Mouse (Mus musculus): ENCODE data around the gene Oxsr1. TPM values are rescaled to one million over a fixed set of nuclear protein-coding genes. Genes with fewer than 3 reads are reported as not detected.
"Not testable (repeated sequence)": the region's sequence is repeated elsewhere in the genome, so short reads cannot be mapped to it uniquely, and the experiment has no call there.

Oxsr1 gene
- polyA plus RNA-seq, 1 experiment from 2014 or later, result 18.9 TPM

GRCm38 (mm10) chr9:119239274-119239673 lies 83.0 kb downstream of the Oxsr1 start:
- no peaks in the 10 kb centered on the region for H3K27me3 ChIP-seq (ENCODE audit: control insufficient read depth, insufficient read depth, low read length)
- no peak overlapping the region for H3K4me2 ChIP-seq (replicated peaks; ENCODE audit: low read depth, low read length)
- H3K27ac ChIP-seq (ENCODE audit: low read depth, low read length), result no peak overlapping the region
- no peak overlapping the region for H3K9ac ChIP-seq (ENCODE audit: low read depth, low read length)
- 98% methylated on average over 3 of the region's 3 CpGs for WGBS
- H3K4me1 ChIP-seq (ENCODE audit: control insufficient read depth, insufficient read depth, low read length), result no peaks in the 10 kb centered on the region
- H3K36me3 ChIP-seq (ENCODE audit: control insufficient read depth, insufficient read depth, low read length), result peaks cover 25% of the 10 kb centered on the region; the same call in 1 of the 2 replicates
- no peak for ATAC-seq (ENCODE audit: low FRiP score, low TSS enrichment)
- H3K4me3 ChIP-seq (ENCODE audit: low read length), result no peak overlapping the region
- H3K9me3 ChIP-seq (ENCODE audit: control insufficient read depth, low read length), result no peaks in the 10 kb centered on the region

DNA sequence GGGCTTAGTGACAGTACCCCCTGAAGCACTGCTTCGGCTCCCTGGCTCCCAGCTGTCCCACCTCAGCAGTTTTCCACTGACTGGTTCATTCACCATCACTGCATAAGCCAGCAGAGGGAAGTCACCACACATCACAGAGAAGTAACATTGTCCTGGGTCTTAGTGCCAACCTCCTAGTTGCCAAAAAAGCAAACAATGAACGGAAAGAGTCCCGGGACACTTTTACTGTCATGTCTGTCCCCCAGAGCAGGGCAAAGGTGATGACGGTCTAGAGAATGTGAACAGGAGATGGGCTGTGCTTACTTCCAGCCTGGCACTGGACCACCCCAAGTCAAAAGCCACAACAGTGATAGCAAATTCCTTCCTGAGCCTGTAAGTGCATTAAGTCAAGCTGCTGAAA lies 83.4 kb downstream of the Oxsr1 start:
- no peaks in the 10 kb centered on the region for H3K9me3 ChIP-seq (ENCODE audit: control insufficient read depth, low read length)
- no peaks in the 10 kb centered on the region for H3K4me1 ChIP-seq (ENCODE audit: control insufficient read depth, insufficient read depth, low read length)
- no peaks in the 10 kb centered on the region for H3K27me3 ChIP-seq (ENCODE audit: control insufficient read depth, insufficient read depth, low read length)
- no peak overlapping the region for H3K4me3 ChIP-seq (ENCODE audit: low read length)
- no peak overlapping the region for H3K27ac ChIP-seq (ENCODE audit: low read depth, low read length)
- ATAC-seq (ENCODE audit: low FRiP score, low TSS enrichment), result no peak
- peaks cover 25% of the 10 kb centered on the region; the same call in 1 of the 2 replicates for H3K36me3 ChIP-seq (ENCODE audit: control insufficient read depth, insufficient read depth, low read length)
- 85% methylated on average over 4 of the region's 4 CpGs for WGBS
- H3K9ac ChIP-seq (ENCODE audit: low read depth, low read length), result no peak overlapping the region
- no peak overlapping the region for H3K4me2 ChIP-seq (replicated peaks; ENCODE audit: low read depth, low read length)

- no peak overlapping the region for H3K4me3 ChIP-seq (ENCODE audit: low read length)
- H3K4me2 ChIP-seq (replicated peaks; ENCODE audit: low read depth, low read length), result no peak overlapping the region
- H3K9me3 ChIP-seq (ENCODE audit: control insufficient read depth, low read length), result no peaks in the 10 kb centered on the region
- H3K9ac ChIP-seq (ENCODE audit: low read depth, low read length), result no peak overlapping the region
- no peaks in the 10 kb centered on the region for H3K36me3 ChIP-seq (ENCODE audit: control insufficient read depth, insufficient read depth, low read length)
- no peak for ATAC-seq (ENCODE audit: low FRiP score, low TSS enrichment)
- H3K27me3 ChIP-seq (ENCODE audit: control insufficient read depth, insufficient read depth, low read length), result no peaks in the 10 kb centered on the region
- no peaks in the 10 kb centered on the region for H3K4me1 ChIP-seq (ENCODE audit: control insufficient read depth, insufficient read depth, low read length)
- WGBS, result 88% methylated on average over 7 of the region's 7 CpGs
- no peak overlapping the region for H3K27ac ChIP-seq (ENCODE audit: low read depth, low read length)
These were observed 90.7 kb downstream of the Oxsr1 start for GRCm38 (mm10) chr9:119231552-119231951.

GRCm38 (mm10) chr9:119230829-119231228 lies 91.4 kb downstream of the Oxsr1 start:
- no peak overlapping the region for H3K4me2 ChIP-seq (replicated peaks; ENCODE audit: low read depth, low read length)
- H3K27ac ChIP-seq (ENCODE audit: low read depth, low read length), result no peak overlapping the region
- H3K36me3 ChIP-seq (ENCODE audit: control insufficient read depth, insufficient read depth, low read length), result no peaks in the 10 kb centered on the region; the same call in 1 of the 2 replicates
- 80% methylated on average over 2 of the region's 2 CpGs for WGBS
- H3K4me1 ChIP-seq (ENCODE audit: control insufficient read depth, insufficient read depth, low read length), result no peaks in the 10 kb centered on the region
- no peaks in the 10 kb centered on the region for H3K9me3 ChIP-seq (ENCODE audit: control insufficient read depth, low read length)
- ATAC-seq (ENCODE audit: low FRiP score, low TSS enrichment), result no peak
- H3K9ac ChIP-seq (ENCODE audit: low read depth, low read length), result no peak overlapping the region
- no peak overlapping the region for H3K4me3 ChIP-seq (ENCODE audit: low read length)
- no peaks in the 10 kb centered on the region for H3K27me3 ChIP-seq (ENCODE audit: control insufficient read depth, insufficient read depth, low read length)

GRCm38 (mm10) chr9:119220249-119220648 lies 102.0 kb downstream of the Oxsr1 start:
- WGBS, result 86% methylated on average over 4 of the region's 4 CpGs
- Histone ChIP-seq H3K36me3 (ENCODE audit: control insufficient read depth, insufficient read depth, low read length) (no peaks in the 10 kb centered on the region; the same call in 1 of the 2 replicates), H3K4me2 (replicated peaks; ENCODE audit: low read depth, low read length) (no peak overlapping the region), H3K9ac (ENCODE audit: low read depth, low read length) (no peak overlapping the region), H3K4me1 (ENCODE audit: control insufficient read depth, insufficient read depth, low read length) (no peaks in the 10 kb centered on the region), H3K27ac (ENCODE audit: low read depth, low read length) (no peak overlapping the region), H3K9me3 (ENCODE audit: control insufficient read depth, low read length) (peaks cover 4% of the 10 kb centered on the region; the same call in 1 of the 2 replicates), H3K27me3 (ENCODE audit: control insufficient read depth, insufficient read depth, low read length) (no peaks in the 10 kb centered on the region), H3K4me3 (ENCODE audit: low read length) (no peak overlapping the region)
- no peak for ATAC-seq (ENCODE audit: low FRiP score, low TSS enrichment)

GRCm38 (mm10) chr9:119219667-119220066 lies 102.6 kb downstream of the Oxsr1 start:
- Histone ChIP-seq H3K9ac (ENCODE audit: low read depth, low read length) (no peak overlapping the region), H3K9me3 (ENCODE audit: control insufficient read depth, low read length) (peaks cover 4% of the 10 kb centered on the region; the same call in 1 of the 2 replicates), H3K4me2 (replicated peaks; ENCODE audit: low read depth, low read length) (no peak overlapping the region), H3K4me1 (ENCODE audit: control insufficient read depth, insufficient read depth, low read length) (no peaks in the 10 kb centered on the region), H3K4me3 (ENCODE audit: low read length) (no peak overlapping the region), H3K27me3 (ENCODE audit: control insufficient read depth, insufficient read depth, low read length) (no peaks in the 10 kb centered on the region), H3K36me3 (ENCODE audit: control insufficient read depth, insufficient read depth, low read length) (no peaks in the 10 kb centered on the region), H3K27ac (ENCODE audit: low read depth, low read length) (no peak overlapping the region)
- WGBS, result 80% methylated on average over 2 of the region's 2 CpGs
- ATAC-seq (ENCODE audit: low FRiP score, low TSS enrichment), result no peak

DNA sequence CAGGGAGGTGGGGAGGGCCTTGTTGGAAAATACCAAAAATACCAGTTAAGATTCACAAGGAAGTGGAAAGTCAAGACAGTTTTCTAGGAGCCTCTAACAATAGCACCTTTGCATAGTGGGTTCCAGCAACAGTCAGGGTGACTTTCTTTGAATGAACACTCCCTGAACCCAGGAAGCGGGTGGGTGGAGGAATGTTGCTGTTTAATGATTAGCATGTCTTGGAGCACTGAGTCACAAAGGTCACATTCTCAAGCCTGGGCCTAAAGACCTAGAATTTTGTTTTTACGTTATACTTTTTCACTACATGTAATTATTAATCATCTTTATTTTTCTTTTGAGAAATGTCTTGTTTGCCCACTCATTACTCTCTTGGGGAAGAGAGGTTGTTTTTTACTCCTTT lies 106.9 kb downstream of the Oxsr1 start:
- not testable (repeated sequence) for ATAC-seq (ENCODE audit: low FRiP score, low TSS enrichment); H3K9ac ChIP-seq (ENCODE audit: low read depth, low read length); H3K4me3 ChIP-seq (ENCODE audit: low read length); H3K4me2 ChIP-seq (replicated peaks; ENCODE audit: low read depth, low read length); H3K4me1 ChIP-seq (ENCODE audit: control insufficient read depth, insufficient read depth, low read length); H3K9me3 ChIP-seq (ENCODE audit: control insufficient read depth, low read length); H3K27ac ChIP-seq (ENCODE audit: low read depth, low read length); H3K27me3 ChIP-seq (ENCODE audit: control insufficient read depth, insufficient read depth, low read length); H3K36me3 ChIP-seq (ENCODE audit: control insufficient read depth, insufficient read depth, low read length)
- 76% methylated on average over 2 of the region's 2 CpGs for WGBS

DNA sequence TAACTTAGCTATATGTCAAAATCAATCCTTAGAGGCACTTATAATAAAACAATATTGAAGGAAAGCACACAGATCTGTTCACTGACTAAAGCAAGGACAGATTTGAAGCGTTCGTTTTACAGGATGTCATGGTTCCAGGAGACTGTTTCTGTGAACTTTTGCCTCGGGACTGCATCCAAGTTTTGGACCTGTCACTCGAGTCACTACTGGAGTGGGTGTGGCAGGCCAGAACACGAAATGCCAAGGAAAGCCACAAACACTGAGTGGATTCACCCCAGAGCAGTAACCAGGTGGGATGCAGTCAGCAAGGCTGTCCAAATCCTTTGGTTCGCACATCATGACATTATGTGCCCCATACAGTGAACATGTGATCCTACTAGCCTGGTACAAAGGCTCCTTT lies 107.6 kb downstream of the Oxsr1 start:
- Histone ChIP-seq H3K27me3 (ENCODE audit: control insufficient read depth, insufficient read depth, low read length) (no peaks in the 10 kb centered on the region), H3K36me3 (ENCODE audit: control insufficient read depth, insufficient read depth, low read length) (no peaks in the 10 kb centered on the region), H3K4me1 (ENCODE audit: control insufficient read depth, insufficient read depth, low read length) (no peaks in the 10 kb centered on the region), H3K9ac (ENCODE audit: low read depth, low read length) (no peak overlapping the region), H3K9me3 (ENCODE audit: control insufficient read depth, low read length) (peaks cover 4% of the 10 kb centered on the region; the same call in 1 of the 2 replicates), H3K4me2 (replicated peaks; ENCODE audit: low read depth, low read length) (no peak overlapping the region), H3K27ac (ENCODE audit: low read depth, low read length) (no peak overlapping the region), H3K4me3 (ENCODE audit: low read length) (no peak overlapping the region)
- WGBS, result 88% methylated on average over 6 of the region's 6 CpGs
- ATAC-seq (ENCODE audit: low FRiP score, low TSS enrichment), result no peak

GRCm38 (mm10) chr9:119212996-119213395 lies 109.2 kb downstream of the Oxsr1 start:
- H3K27me3 ChIP-seq (ENCODE audit: control insufficient read depth, insufficient read depth, low read length), result no peaks in the 10 kb centered on the region
- H3K27ac ChIP-seq (ENCODE audit: low read depth, low read length), result no peak overlapping the region
- 78% methylated on average over 8 of the region's 8 CpGs for WGBS
- no peak overlapping the region for H3K9ac ChIP-seq (ENCODE audit: low read depth, low read length)
- no peak overlapping the region for H3K4me2 ChIP-seq (replicated peaks; ENCODE audit: low read depth, low read length)
- H3K4me3 ChIP-seq (ENCODE audit: low read length), result no peak overlapping the region
- ATAC-seq (ENCODE audit: low FRiP score, low TSS enrichment), result no peak
- H3K36me3 ChIP-seq (ENCODE audit: control insufficient read depth, insufficient read depth, low read length), result no peaks in the 10 kb centered on the region
- peaks cover 4% of the 10 kb centered on the region; the same call in 1 of the 2 replicates for H3K9me3 ChIP-seq (ENCODE audit: control insufficient read depth, low read length)
- H3K4me1 ChIP-seq (ENCODE audit: control insufficient read depth, insufficient read depth, low read length), result no peaks in the 10 kb centered on the region

All from kidney, embryonic 14.5 days (tissue).